Mouse (Mus musculus) MEL (cell line): Measurements from ENCODE around the gene Slc36a4. TPM values are rescaled to one million over a fixed set of nuclear protein-coding genes. Genes with fewer than 3 reads are reported as not detected.
A peak's percentile ranks its signal among the peaks of the same experiment; 100 is the strongest.

Experiments
- DNase-seq: peaks from one replicate; pipeline ENCODE4 v3.0.0; 2011; ENCODE audit warnings: low read depth, low spot score
- H3K27ac ChIP-seq: 2 replicates; pipeline ENCODE4 v1.5.1; 2012; ENCODE audit warnings: low read depth, mild to moderate bottlenecking, control low read depth, low read length, moderate library complexity; ENCODE audit not compliant: control insufficient read depth
- H3K27me3 ChIP-seq, 2 experiments: fragments of 150-350 bp in 1 of 2; sonication (generic) in 1 of 2; 2 replicates each; pipeline ENCODE4 v1.6.1; 2012; ENCODE audit warnings: low read length in 2 of 2, mild to moderate bottlenecking in 2 of 2, improper control_type of control experiment in 1 of 2, moderate library complexity in 1 of 2; ENCODE audit not compliant: insufficient read depth in 2 of 2, control insufficient read depth in 1 of 2
- H3K36me3 ChIP-seq, 2 experiments: 2 replicates each; pipeline ENCODE4 v1.6.1; 2012 to 2014; ENCODE audit warnings: low read length in 2 of 2, improper control_type of control experiment in 1 of 2, inconsistent platforms in 1 of 2, mild to moderate bottlenecking in 1 of 2; ENCODE audit not compliant: insufficient read depth in 2 of 2, control insufficient read depth in 1 of 2
- H3K4me1 ChIP-seq, 2 experiments: fragments of 150-350 bp in 1 of 2; sonication (generic) in 1 of 2; 2 replicates each; pipeline ENCODE4 v1.6.1; 2012; ENCODE audit warnings: low read length in 2 of 2, improper control_type of control experiment in 1 of 2, mild to moderate bottlenecking in 1 of 2; ENCODE audit not compliant: insufficient read depth in 2 of 2, control insufficient read depth in 1 of 2
- H3K4me3 ChIP-seq, 2 experiments: fragments of 150-350 bp in 1 of 2; sonication (generic) in 1 of 2; 2 replicates each; pipeline ENCODE4 v1.5.1; 2012; ENCODE audit warnings: low read depth in 2 of 2, low read length in 2 of 2, mild to moderate bottlenecking in 2 of 2, moderate library complexity in 2 of 2, control low read depth in 1 of 2, improper control_type of control experiment in 1 of 2; ENCODE audit not compliant: control insufficient read depth in 1 of 2, insufficient read depth in 1 of 2
- H3K79me2 ChIP-seq: 2 replicates; pipeline ENCODE4 v1.6.1; 2012; ENCODE audit warnings: mild to moderate bottlenecking, low read length, moderate library complexity; ENCODE audit not compliant: control insufficient read depth, poor library complexity, insufficient read depth
- H3K9ac ChIP-seq: 2 replicates; pipeline ENCODE4 v1.6.1; 2012; ENCODE audit warnings: low read depth, mild to moderate bottlenecking, control low read depth, low read length, moderate library complexity; ENCODE audit not compliant: control insufficient read depth, poor library complexity, severe bottlenecking
- H3K9me3 ChIP-seq: fragments of 150-350 bp; sonication (generic); replicated peaks from 2 replicates; pipeline ENCODE4 v1.6.1; 2012; ENCODE audit warnings: mild to moderate bottlenecking, low read length, improper control_type of control experiment, moderate library complexity; ENCODE audit not compliant: insufficient read depth
- BHLHE40 ChIP-seq: IDR thresholded peaks from 2 replicates; pipeline ENCODE4 v1.6.1; 2012; ENCODE audit warnings: low read depth, mild to moderate bottlenecking, inconsistent platforms, low read length, improper control_type of control experiment, borderline replicate concordance
- CTCF ChIP-seq, 3 experiments: IDR thresholded peaks in 2 of 3; conservative IDR thresholded peaks in 1 of 3; 2 replicates each; pipeline ENCODE4 v1.5.1; 2011 to 2012; ENCODE audit warnings: low read length in 3 of 3, low read depth in 2 of 3, mild to moderate bottlenecking in 2 of 3, improper control_type of control experiment in 1 of 3, inconsistent platforms in 1 of 3, mixed read lengths in 1 of 3, moderate library complexity in 1 of 3; ENCODE audit not compliant: control insufficient read depth in 1 of 3, insufficient read depth in 1 of 3, poor library complexity in 1 of 3, severe bottlenecking in 1 of 3
- E2F4 ChIP-seq: IDR thresholded peaks from 2 replicates; pipeline ENCODE4 v1.6.1; 2011; ENCODE audit warnings: low read depth, low read length, improper control_type of control experiment, borderline replicate concordance
- ELF1 ChIP-seq: IDR thresholded peaks from 2 replicates; pipeline ENCODE4 v1.6.1; 2014; ENCODE audit warnings: low read depth, mild to moderate bottlenecking, inconsistent platforms, low read length, improper control_type of control experiment, moderate library complexity
- ETS1 ChIP-seq: IDR thresholded peaks from 2 replicates; pipeline ENCODE4 v1.6.1; 2012; ENCODE audit warnings: low read depth, mild to moderate bottlenecking, inconsistent platforms, low read length, improper control_type of control experiment, moderate library complexity
- HCFC1 ChIP-seq: IDR thresholded peaks from 2 replicates; pipeline ENCODE4 v1.6.1; 2012; ENCODE audit warnings: low read depth, mild to moderate bottlenecking, inconsistent platforms, low read length, improper control_type of control experiment, moderate library complexity
- JUND ChIP-seq: IDR thresholded peaks from 2 replicates; pipeline ENCODE4 v1.6.1; 2011; ENCODE audit warnings: low read depth, mild to moderate bottlenecking, improper control_type of control experiment, low read length
- KAT2A ChIP-seq: conservative IDR thresholded peaks from 2 replicates; pipeline ENCODE4 v1.6.1; 2012; ENCODE audit warnings: low read depth, low read length, improper control_type of control experiment, inconsistent platforms
- MAX ChIP-seq: IDR thresholded peaks from 2 replicates; pipeline ENCODE4 v1.6.1; 2011; ENCODE audit warnings: low read length, improper control_type of control experiment
- MEF2A ChIP-seq: IDR thresholded peaks from 2 replicates; pipeline ENCODE4 v1.6.1; 2014; ENCODE audit warnings: low read depth, mild to moderate bottlenecking, inconsistent platforms, low read length, improper control_type of control experiment; ENCODE audit not compliant: poor library complexity, insufficient replicate concordance, severe bottlenecking; ENCODE audit errors: extremely low read depth
- MYB ChIP-seq: IDR thresholded peaks from 2 replicates; pipeline ENCODE4 v1.6.1; 2011; ENCODE audit warnings: mild to moderate bottlenecking, low read depth, low read length, improper control_type of control experiment
- MYC ChIP-seq: IDR thresholded peaks from 2 replicates; pipeline ENCODE4 v1.6.1; 2011; ENCODE audit warnings: low read depth, mild to moderate bottlenecking, low read length, improper control_type of control experiment, moderate library complexity
- NRF1 ChIP-seq: IDR thresholded peaks from 2 replicates; pipeline ENCODE4 v1.6.1; 2014; ENCODE audit warnings: low read depth, mild to moderate bottlenecking, inconsistent platforms, low read length, improper control_type of control experiment, moderate library complexity; ENCODE audit not compliant: poor library complexity, insufficient read depth, severe bottlenecking
- RAD21 ChIP-seq: IDR thresholded peaks from 2 replicates; pipeline ENCODE4 v1.6.1; 2011; ENCODE audit warnings: mild to moderate bottlenecking, low read depth, low read length, improper control_type of control experiment
- SIN3A ChIP-seq: IDR thresholded peaks from 2 replicates; pipeline ENCODE4 v1.6.1; 2012; ENCODE audit warnings: low read length, improper control_type of control experiment, inconsistent platforms
- SMC3 ChIP-seq: IDR thresholded peaks from 2 replicates; pipeline ENCODE4 v1.6.1; 2011; ENCODE audit warnings: low read depth, low read length, improper control_type of control experiment
- TBP ChIP-seq: IDR thresholded peaks from 2 replicates; pipeline ENCODE4 v1.8.0; 2011; ENCODE audit warnings: low read depth, low read length, improper control_type of control experiment
- UBTF ChIP-seq: IDR thresholded peaks from 2 replicates; pipeline ENCODE4 v1.6.1; 2012; ENCODE audit warnings: low read depth, mild to moderate bottlenecking, inconsistent platforms, low read length, improper control_type of control experiment, moderate library complexity, borderline replicate concordance; ENCODE audit not compliant: insufficient read depth
- ZC3H11A ChIP-seq: IDR thresholded peaks from 2 replicates; pipeline ENCODE4 v1.6.1; 2012; ENCODE audit warnings: low read depth, mild to moderate bottlenecking, inconsistent platforms, low read length, improper control_type of control experiment
- ZKSCAN1 ChIP-seq: IDR thresholded peaks from 2 replicates; pipeline ENCODE4 v1.6.1; 2012; ENCODE audit warnings: low read depth, mild to moderate bottlenecking, inconsistent platforms, low read length, improper control_type of control experiment, moderate library complexity
- ZMIZ1 ChIP-seq: IDR thresholded peaks from 2 replicates; pipeline ENCODE4 v1.6.1; 2012; ENCODE audit warnings: low read depth, mild to moderate bottlenecking, inconsistent platforms, low read length, improper control_type of control experiment, moderate library complexity
- ZNF384 ChIP-seq: IDR thresholded peaks from 2 replicates; pipeline ENCODE4 v1.6.1; 2012; ENCODE audit warnings: low read depth, mild to moderate bottlenecking, inconsistent platforms, low read length, improper control_type of control experiment
- polyA plus RNA-seq, 2 experiments: library from polyadenylated mRNA; stranded (reverse) in 1 of 2; unstranded in 1 of 2; fragments of >175 nt in 1 of 2; fragments of >200 nt in 1 of 2; gene quantifications; 2 replicates each; pipeline versions ENCODE4 v1.2.1 to v1.2.4; 2012; ENCODE audit warnings: low replicate concordance in 2 of 2, low read depth in 1 of 2; ENCODE audit not compliant: insufficient read length in 2 of 2, insufficient read depth in 1 of 2, missing spikeins in 1 of 2
- total RNA-seq: library from RNA; depleted of rRNA; stranded (reverse); fragments of 300-350 nt; gene quantifications from 2 replicates; pipeline ENCODE4 v1.2.3, GENCODE M21; 2012

The Slc36a4 gene
- total and polyA plus RNA-seq, 3 experiments, result not detected

- no peak overlapping the region for H3K4me3 ChIP-seq
- no peaks in the 10 kb centered on the region for H3K27me3 ChIP-seq
- no peaks in the 10 kb centered on the region for H3K9me3 ChIP-seq
- DNase-seq, result peak; percentile 23
- no peak overlapping the region for H3K27ac ChIP-seq
- H3K79me2 ChIP-seq, result no peaks in the 10 kb centered on the region
- H3K36me3 ChIP-seq, result no peaks in the 10 kb centered on the region
- no peak overlapping the region for H3K9ac ChIP-seq
- TF ChIP-seq HCFC1 (no peak), JUND (no peak), SMC3 (peak; percentile 55), MYC (no peak), MAX (no peak), RAD21 (peak; percentile 55), KAT2A (no peak), SIN3A (no peak), ELF1 (no peak), ZKSCAN1 (no peak), CTCF (IDR thresholded peaks at IDR 0.05 in 2 of 3, conservative IDR thresholded peaks at IDR 0.05 in 1 of 3; ENCODE audit: control insufficient read depth in 1 of 3, insufficient read depth in 1 of 3, low read depth in 2 of 3, low read length in 3 of 3, poor library complexity in 1 of 3, severe bottlenecking in 1 of 3) (peak; percentile 9 to 52 (median 52); a peak in 5 of 6 replicates), ZC3H11A (peak; percentile 25; the same call in 1 of the 2 replicates), BHLHE40 (no peak)
- no peaks in the 10 kb centered on the region for H3K4me1 ChIP-seq
Measured at GRCm38 (mm10) chr9:15681855-15682466, 27.6 kb upstream of the Slc36a4 start.

DNA sequence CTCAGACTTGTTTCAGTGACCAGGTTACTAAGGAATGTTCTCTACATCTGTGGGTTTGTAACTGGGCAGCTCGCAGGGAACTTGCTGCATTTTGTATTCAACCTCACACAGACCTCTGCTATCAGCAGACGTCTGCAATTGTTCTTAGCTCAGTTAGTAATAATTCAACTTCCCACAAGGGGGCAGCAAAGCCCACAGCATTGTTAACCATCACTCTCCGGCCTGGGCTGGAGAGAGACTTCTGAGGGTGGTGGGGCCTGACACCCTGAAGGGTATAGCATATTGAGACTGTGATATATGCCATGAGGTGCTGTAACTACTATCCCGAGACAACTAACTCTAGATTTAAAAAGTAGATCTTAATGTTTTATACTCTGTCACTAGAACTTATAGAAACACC lies 24.3 kb upstream of the Slc36a4 start:
- Histone ChIP-seq H3K9me3 (no peaks in the 10 kb centered on the region), H3K4me1 (no peaks in the 10 kb centered on the region), H3K79me2 (no peaks in the 10 kb centered on the region), H3K9ac (no peak overlapping the region), H3K27me3 (no peaks in the 10 kb centered on the region), H3K4me3 (no peak overlapping the region), H3K36me3 (no peaks in the 10 kb centered on the region), H3K27ac (no peak overlapping the region)
- TF ChIP-seq TBP (no peak), ZMIZ1 (no peak), ZNF384 (0 out of 2 replicates have a peak, but pooled peaks have one; percentile 12), MYB (no peak), NRF1 (no peak), E2F4 (no peak), ETS1 (no peak), CTCF (IDR thresholded peaks at IDR 0.05 in 2 of 3, conservative IDR thresholded peaks at IDR 0.05 in 1 of 3; ENCODE audit: control insufficient read depth in 1 of 3, insufficient read depth in 1 of 3, low read depth in 2 of 3, low read length in 3 of 3, poor library complexity in 1 of 3, severe bottlenecking in 1 of 3) (peak; percentile 82 to 99 (median 93); a peak in 5 of 6 replicates), SMC3 (peak; percentile 100), ZC3H11A (peak; percentile 99), UBTF (no peak), MAX (no peak), MEF2A (no peak), ZKSCAN1 (no peak)
- DNase-seq, result peak; percentile 80
